In genomic region chr3:55587972-55588946, GRCm38 (mm10) we compare ENCODE assay signal across 8 mouse cellular contexts.
DNase-seq lines count a peak whose midpoint lies in the region; ATAC-seq lines count a peak whose summit lies in the region.

No protein-coding gene starts in this region.

- H3K36me3 ChIP-seq in heart, embryonic 12.5 days: no peaks in the 10 kb centered on the region
- H3K36me3 ChIP-seq in forebrain, embryonic 12.5 days (replicated peaks): no peaks in the 10 kb centered on the region
- H3K36me3 ChIP-seq in hindbrain, embryonic 15.5 days: no peaks in the 10 kb centered on the region
- no peaks in the 10 kb centered on the region for H3K36me3 ChIP-seq in midbrain, embryonic 12.5 days

- H3K4me2 ChIP-seq in heart, embryonic 12.5 days: no peak overlapping the region
- peak overlapping the region; percentile 36 for H3K4me2 ChIP-seq in forebrain, embryonic 12.5 days
- H3K4me2 ChIP-seq in hindbrain, embryonic 15.5 days: peak overlapping the region; percentile 5; the same call in 1 of the 2 replicates
- H3K4me2 ChIP-seq in midbrain, embryonic 12.5 days (replicated peaks): peak overlapping the region; percentile 19

- no peak overlapping the region for H3K27ac ChIP-seq in heart, embryonic 12.5 days (ENCODE audit: poor library complexity, severe bottlenecking)
- peak overlapping the region; percentile 66 for H3K27ac ChIP-seq in forebrain, embryonic 12.5 days
- H3K27ac ChIP-seq in hindbrain, embryonic 15.5 days (replicated peaks): peak overlapping the region; percentile 73
- H3K27ac ChIP-seq in midbrain, embryonic 12.5 days (replicated peaks): peak overlapping the region; percentile 78

- ATAC-seq in heart, embryonic 12.5 days (ENCODE audit: insufficient number of reproducible peaks, low FRiP score): no peak
- ATAC-seq in forebrain, embryonic 12.5 days (ENCODE audit: low FRiP score): peak; percentile 89
- ATAC-seq in hindbrain, embryonic 15.5 days (ENCODE audit: low FRiP score, low read depth): peak; percentile 80
- ATAC-seq in midbrain, embryonic 12.5 days (ENCODE audit: low FRiP score, low read depth): peak; percentile 90
- ATAC-seq in erythroid progenitor cell, adult 5-6 weeks (replicated peaks; ENCODE audit: low FRiP score, poor library complexity, severe bottlenecking): no peak

- H3K4me3 ChIP-seq in heart, embryonic 12.5 days: no peak overlapping the region
- H3K4me3 ChIP-seq in forebrain, embryonic 12.5 days (replicated peaks): no peak overlapping the region
- no peak overlapping the region for H3K4me3 ChIP-seq in hindbrain, embryonic 15.5 days
- no peak overlapping the region for H3K4me3 ChIP-seq in midbrain, embryonic 12.5 days

- 12% methylated on average over 12 of the region's 12 CpGs for WGBS in heart, embryonic 12.5 days
- 7% methylated on average over 12 of the region's 12 CpGs for WGBS in forebrain, embryonic 12.5 days
- 10% methylated on average over 12 of the region's 12 CpGs for WGBS in hindbrain, embryonic 15.5 days
- 10% methylated on average over 12 of the region's 12 CpGs for WGBS in midbrain, embryonic 12.5 days

- DNase-seq in heart, adult 11 months: peak; percentile 96
- no peak for DNase-seq in left cerebral cortex, adult 11 months (ENCODE audit: low spot score)
- no peak for DNase-seq in layer of hippocampus, adult 9-10 months (ENCODE audit: low spot score)

- H3K9me3 ChIP-seq in heart, embryonic 12.5 days (replicated peaks): no peaks in the 10 kb centered on the region
- no peaks in the 10 kb centered on the region for H3K9me3 ChIP-seq in forebrain, embryonic 12.5 days
- no peaks in the 10 kb centered on the region for H3K9me3 ChIP-seq in hindbrain, embryonic 15.5 days
- H3K9me3 ChIP-seq in midbrain, embryonic 12.5 days: no peaks in the 10 kb centered on the region

- peaks cover 8% of the 10 kb centered on the region; the same call in 1 of the 2 replicates for H3K4me1 ChIP-seq in heart, embryonic 12.5 days (replicated peaks)
- H3K4me1 ChIP-seq in forebrain, embryonic 12.5 days: peaks cover 31% of the 10 kb centered on the region
- H3K4me1 ChIP-seq in hindbrain, embryonic 15.5 days (replicated peaks): peaks cover 33% of the 10 kb centered on the region
- peaks cover 28% of the 10 kb centered on the region for H3K4me1 ChIP-seq in midbrain, embryonic 12.5 days

- H3K9ac ChIP-seq in heart, embryonic 12.5 days: no peak overlapping the region
- peak overlapping the region; percentile 45 for H3K9ac ChIP-seq in forebrain, embryonic 12.5 days
- peak overlapping the region; percentile 17; the same call in 1 of the 2 replicates for H3K9ac ChIP-seq in hindbrain, embryonic 15.5 days
- peak overlapping the region; percentile 26; the same call in 1 of the 2 replicates for H3K9ac ChIP-seq in midbrain, embryonic 12.5 days (replicated peaks)

- no peaks in the 10 kb centered on the region for H3K27me3 ChIP-seq in heart, embryonic 12.5 days (replicated peaks)
- no peaks in the 10 kb centered on the region for H3K27me3 ChIP-seq in forebrain, embryonic 12.5 days
- no peaks in the 10 kb centered on the region for H3K27me3 ChIP-seq in hindbrain, embryonic 15.5 days
- H3K27me3 ChIP-seq in midbrain, embryonic 12.5 days: no peaks in the 10 kb centered on the region

Comparison
In these comparisons a context has a peak if more than half of its experiments do, and no peak if none do; other contexts are left out.
1. ATAC-seq: peak in forebrain, embryonic 12.5 days (single experiment), hindbrain, embryonic 15.5 days (single experiment) and midbrain, embryonic 12.5 days (single experiment); none in heart, embryonic 12.5 days (single experiment) and erythroid progenitor cell, adult 5-6 weeks (single experiment).